Mouse (Mus musculus): Measurements from ENCODE around the gene Tbx2.

The Tbx2 gene

GRCm38 (mm10) chr11:85832231-85832924, at the start of gene Tbx2:
Tbx2 (plus strand) TSS chr11:85832551.
- no peak for DNase-seq (ENCODE audit: low read depth)

GRCm38 (mm10) chr11:85786113-85786718, 46.1 kb upstream of the Tbx2 start:
- peak; percentile 32 for DNase-seq (ENCODE audit: low read depth)

GRCm38 (mm10) chr11:85789750-85790149, 42.6 kb upstream of the Tbx2 start:
- no peak for DNase-seq (ENCODE audit: low read depth)

- DNase-seq (ENCODE audit: low read depth): no peak
Measured at GRCm38 (mm10) chr11:85790267-85790666, 42.1 kb upstream of the Tbx2 start.

- no peak for DNase-seq (ENCODE audit: low read depth)
Measured at GRCm38 (mm10) chr11:85791212-85791611, 41.1 kb upstream of the Tbx2 start.

- DNase-seq (ENCODE audit: low read depth): no peak
Measured at GRCm38 (mm10) chr11:85792534-85793215, 39.7 kb upstream of the Tbx2 start.

GRCm38 (mm10) chr11:85799456-85799855, 32.9 kb upstream of the Tbx2 start:
- DNase-seq (ENCODE audit: low read depth): no peak

- DNase-seq (ENCODE audit: low read depth): no peak
Measured at GRCm38 (mm10) chr11:85799856-85800255, 32.5 kb upstream of the Tbx2 start.

- DNase-seq (ENCODE audit: low read depth): no peak
Measured at GRCm38 (mm10) chr11:85800380-85800779, 32.0 kb upstream of the Tbx2 start.

- DNase-seq (ENCODE audit: low read depth): no peak
Measured at GRCm38 (mm10) chr11:85804048-85804447, 28.3 kb upstream of the Tbx2 start.

- DNase-seq (ENCODE audit: low read depth): no peak
Measured at GRCm38 (mm10) chr11:85805779-85806178, 26.6 kb upstream of the Tbx2 start.

- DNase-seq (ENCODE audit: low read depth): no peak
Measured at GRCm38 (mm10) chr11:85807353-85807752, 25.0 kb upstream of the Tbx2 start.

- DNase-seq (ENCODE audit: low read depth): peak; percentile 13
Measured at GRCm38 (mm10) chr11:85811229-85811628, 21.1 kb upstream of the Tbx2 start.

- no peak for DNase-seq (ENCODE audit: low read depth)
Measured at GRCm38 (mm10) chr11:85811676-85812075, 20.7 kb upstream of the Tbx2 start.

- DNase-seq (ENCODE audit: low read depth): peak; percentile 53
Measured at GRCm38 (mm10) chr11:85812201-85812966, 20.0 kb upstream of the Tbx2 start.

GRCm38 (mm10) chr11:85814678-85815077, 17.7 kb upstream of the Tbx2 start:
- no peak for DNase-seq (ENCODE audit: low read depth)

- no peak for DNase-seq (ENCODE audit: low read depth)
Measured at GRCm38 (mm10) chr11:85816471-85816870, 15.9 kb upstream of the Tbx2 start.

- DNase-seq (ENCODE audit: low read depth): no peak
Measured at GRCm38 (mm10) chr11:85818401-85818800, 13.9 kb upstream of the Tbx2 start.

- no peak for DNase-seq (ENCODE audit: low read depth)
Measured at GRCm38 (mm10) chr11:85820959-85821358, 11.4 kb upstream of the Tbx2 start.

GRCm38 (mm10) chr11:85821659-85822058, 10.7 kb upstream of the Tbx2 start:
- no peak for DNase-seq (ENCODE audit: low read depth)

GRCm38 (mm10) chr11:85823181-85823580, 9.2 kb upstream of the Tbx2 start:
- DNase-seq (ENCODE audit: low read depth): peak; percentile 72

GRCm38 (mm10) chr11:85823794-85824193, 8.6 kb upstream of the Tbx2 start:
- no peak for DNase-seq (ENCODE audit: low read depth)

Measured in 416B (cell line).